Mouse (Mus musculus) heart, embryonic 11.5 days (tissue): ENCODE measurements around the gene Ppm1h. TPM values are rescaled to one million over a fixed set of nuclear protein-coding genes. Genes with fewer than 3 reads are reported as not detected.
"Not testable (repeated sequence)": the region's sequence is repeated elsewhere in the genome, so short reads cannot be mapped to it uniquely, and the experiment has no call there.

ENCODE experiments used
- ATAC-seq: fragments of 200-750 bp; cut with Nextera tagmentation; replicated peaks from 2 replicates; pipeline ENCODE4 v1.8.0; 2017; ENCODE audit warnings: moderate library complexity; ENCODE audit not compliant: insufficient number of reproducible peaks, low FRiP score, low TSS enrichment
- H3K27ac ChIP-seq: fragments of 300-500 bp; sonication (generic); 2 replicates; pipeline ENCODE4 v1.5.1; 2014; ENCODE audit warnings: mild to moderate bottlenecking, low read depth, low read length
- H3K27me3 ChIP-seq: fragments of 300-500 bp; sonication (generic); 2 replicates; pipeline ENCODE4 v1.6.1; 2014; ENCODE audit warnings: mild to moderate bottlenecking, low read length, mixed read lengths; ENCODE audit not compliant: control insufficient read depth, insufficient read depth
- H3K36me3 ChIP-seq: fragments of 300-500 bp; sonication (generic); 2 replicates; pipeline ENCODE4 v1.6.1; 2014; ENCODE audit warnings: mild to moderate bottlenecking, low read length, moderate library complexity, mixed read lengths; ENCODE audit not compliant: control insufficient read depth, insufficient read depth
- H3K4me1 ChIP-seq: fragments of 300-500 bp; sonication (generic); 2 replicates; pipeline ENCODE4 v1.6.1; 2014; ENCODE audit warnings: low read length; ENCODE audit not compliant: control insufficient read depth, insufficient read depth
- H3K4me2 ChIP-seq: fragments of 300-500 bp; sonication (generic); 2 replicates; pipeline ENCODE4 v1.6.1; 2014; ENCODE audit warnings: mild to moderate bottlenecking, moderate library complexity
- H3K4me3 ChIP-seq: fragments of 300-500 bp; sonication (generic); 2 replicates; pipeline ENCODE4 v1.5.1; 2014; ENCODE audit warnings: low read depth, low read length
- H3K9ac ChIP-seq: fragments of 300-500 bp; sonication (generic); 2 replicates; pipeline ENCODE4 v1.6.1; 2014; ENCODE audit warnings: mild to moderate bottlenecking, low read depth, low read length, moderate library complexity
- H3K9me3 ChIP-seq: fragments of 300-500 bp; sonication (generic); replicated peaks from 2 replicates; pipeline ENCODE4 v1.6.1; 2016; ENCODE audit warnings: low read length; ENCODE audit not compliant: control insufficient read depth
- WGBS: fragments of 180-500 bp; shearing (Covaris S2); extraction: QIAGEN DNeasy Blood & Tissue Kit; methylation state at CpG from one replicate; pipeline ENCODE4 v1.1.7; 2014; ENCODE audit not compliant: insufficient replicate concordance; 5-methylcytosine and 5-hydroxymethylcytosine counted together
- polyA plus RNA-seq: library from polyadenylated mRNA; unstranded; fragments of >200 nt; fragmentation: Nextera tagmentation; extraction: Ambion mirVana; gene quantifications from 2 replicates; pipeline ENCODE4 v1.2.1, GENCODE M21; 2014

The Ppm1h gene
- polyA plus RNA-seq, 1 experiment from 2014 or later: 3.9 TPM

DNA sequence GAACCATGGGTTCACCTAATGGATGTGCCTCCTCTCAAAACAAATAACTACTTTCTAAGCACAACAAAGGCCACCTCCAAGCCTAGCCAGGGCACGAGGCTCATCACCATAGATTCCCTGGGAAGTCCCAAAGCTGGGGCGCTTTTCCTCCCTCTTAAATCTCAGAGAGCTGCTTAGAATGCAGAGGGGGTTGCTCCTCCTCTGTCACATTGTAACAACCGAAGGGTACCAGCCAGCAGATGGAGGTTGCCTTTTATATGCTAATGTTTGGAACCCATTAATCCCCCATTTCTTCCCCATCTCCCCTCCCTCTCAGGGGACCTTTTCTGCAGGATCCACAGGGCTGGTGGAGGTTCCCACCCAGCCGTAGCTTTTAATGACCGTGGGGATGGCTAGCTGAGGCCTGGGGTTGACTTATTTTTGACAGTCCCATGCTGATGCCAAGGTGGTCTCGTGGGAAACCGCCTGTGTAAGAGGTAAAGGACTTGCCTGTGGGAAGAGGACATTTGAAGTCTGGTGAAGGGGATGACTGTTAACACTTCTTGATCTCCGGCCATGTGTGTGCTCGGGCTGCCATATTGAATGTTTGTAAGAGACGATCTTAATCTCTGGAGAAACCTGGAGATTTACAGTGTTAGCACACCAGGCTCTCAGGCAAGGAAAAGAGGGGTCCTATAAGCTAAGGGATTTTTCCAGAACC is 253.4 kb downstream of the Ppm1h start:
- 62% methylated on average over 10 of the region's 10 CpGs for WGBS
- H3K27ac ChIP-seq: no peak overlapping the region
- no peaks in the 10 kb centered on the region for H3K36me3 ChIP-seq

DNA sequence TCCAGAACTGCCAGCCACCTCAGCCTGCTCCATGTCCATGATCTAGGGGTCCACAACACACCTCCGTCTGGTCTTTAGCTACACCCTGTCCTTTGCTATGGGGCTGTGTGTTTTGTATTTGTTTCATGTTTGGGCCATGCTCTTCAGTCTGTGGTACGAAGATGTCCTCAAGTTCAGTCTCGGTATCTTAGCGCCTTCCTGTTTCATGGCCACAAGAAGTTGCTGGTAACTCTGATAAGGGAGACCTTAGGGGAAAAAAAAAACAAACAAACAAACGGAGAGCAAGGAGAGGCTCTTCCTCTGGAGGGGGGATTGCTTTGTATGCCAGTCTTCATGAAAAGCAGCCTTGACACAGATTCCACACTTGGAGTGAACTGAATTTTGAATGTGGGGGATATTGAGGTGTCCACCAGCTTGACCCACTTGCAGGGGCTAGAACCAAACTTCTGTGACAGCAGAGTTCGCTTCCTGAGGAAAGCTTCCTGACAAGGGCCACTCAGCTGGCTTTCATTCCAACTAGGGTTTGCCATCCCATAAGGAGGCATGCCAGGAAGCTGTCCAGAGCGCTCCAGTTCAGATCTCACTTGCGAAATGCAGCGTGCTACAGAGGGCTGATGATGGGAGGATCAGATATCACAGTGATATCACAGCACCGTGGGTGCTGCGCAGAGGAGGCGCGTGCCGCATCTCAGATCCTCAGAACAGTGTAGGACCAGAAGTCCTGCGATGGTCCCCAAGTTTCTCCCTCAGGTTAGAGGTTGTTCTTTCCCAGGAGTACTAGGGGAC is 254.7 kb downstream of the Ppm1h start:
- ATAC-seq: no peak
- H3K27ac ChIP-seq: no peak overlapping the region
- no peak overlapping the region for H3K4me2 ChIP-seq
- no peaks in the 10 kb centered on the region for H3K9me3 ChIP-seq
- H3K9ac ChIP-seq: no peak overlapping the region
- H3K4me1 ChIP-seq: peaks cover 30% of the 10 kb centered on the region
- 49% methylated on average over 15 of the region's 15 CpGs for whole genome bisulfite sequencing
- no peak overlapping the region for H3K4me3 ChIP-seq
- no peaks in the 10 kb centered on the region for H3K36me3 ChIP-seq
- no peaks in the 10 kb centered on the region for H3K27me3 ChIP-seq

More for the DNA sequence above, 253.4 kb downstream of the Ppm1h start:
- H3K9ac ChIP-seq: no peak overlapping the region
- no peaks in the 10 kb centered on the region for H3K27me3 ChIP-seq
- no peaks in the 10 kb centered on the region for H3K9me3 ChIP-seq
- peaks cover 30% of the 10 kb centered on the region for H3K4me1 ChIP-seq
- no peak for ATAC-seq
- no peak overlapping the region for H3K4me3 ChIP-seq
- no peak overlapping the region for H3K4me2 ChIP-seq

- ATAC-seq: not testable (repeated sequence)
- WGBS: no CpG with 5 or more reads among the region's 4 CpGs
Observed at GRCm38 (mm10) chr10:122935406-122935805, 256.8 kb downstream of the Ppm1h start.

DNA sequence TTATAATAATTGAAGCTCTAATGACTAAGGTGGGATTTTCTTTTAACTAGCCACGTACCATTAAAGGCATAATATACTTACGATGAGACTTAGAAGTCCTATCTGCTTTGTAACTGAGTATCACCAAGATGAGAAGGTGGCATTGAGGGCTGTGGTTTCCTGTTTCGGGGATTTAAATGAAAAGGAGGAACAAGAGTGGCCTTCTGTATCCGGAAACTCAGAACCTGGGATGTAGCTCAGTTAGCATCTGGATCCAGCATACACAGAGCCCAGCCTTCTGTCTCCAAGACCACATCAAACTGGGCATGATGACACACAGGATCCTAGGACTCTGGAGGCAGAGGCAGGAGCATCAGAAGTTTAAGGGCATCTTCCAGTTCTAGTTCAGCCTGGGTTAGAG is 258.8 kb downstream of the Ppm1h start:
- H3K27ac ChIP-seq, ATAC-seq: not testable (repeated sequence)

More at GRCm38 (mm10) chr10:122935406-122935805, 256.8 kb downstream of the Ppm1h start:
- H3K4me3 ChIP-seq, H3K9me3 ChIP-seq, H3K27ac ChIP-seq, H3K9ac ChIP-seq, H3K4me2 ChIP-seq, H3K27me3 ChIP-seq, H3K36me3 ChIP-seq: not testable (repeated sequence)
- H3K4me1 ChIP-seq: peaks cover 21% of the 10 kb centered on the region

DNA sequence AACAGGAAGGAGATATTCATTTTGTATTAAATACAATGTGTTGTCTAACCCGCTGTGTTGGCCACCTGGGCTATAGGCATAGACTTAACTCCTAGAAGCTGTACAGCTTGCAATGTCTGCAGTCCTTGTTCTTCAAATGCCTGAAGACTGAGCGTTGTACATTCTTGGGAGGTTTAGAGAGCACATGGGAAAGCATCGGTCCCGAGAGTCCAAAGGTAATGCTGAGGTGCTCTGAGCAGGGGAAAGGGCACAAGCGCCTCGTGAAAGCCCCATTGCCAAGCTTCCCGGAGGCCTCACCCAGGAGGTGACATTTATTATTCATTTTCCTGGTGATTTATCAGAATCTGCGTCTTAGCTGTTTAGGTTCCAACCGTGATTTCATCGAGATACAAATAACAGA is 261.0 kb downstream of the Ppm1h start:
- Histone ChIP-seq H3K4me1 (peaks cover 2% of the 10 kb centered on the region; the same call in 1 of the 2 replicates), H3K9ac (no peak overlapping the region), H3K4me3 (no peak overlapping the region), H3K4me2 (no peak overlapping the region), H3K27me3 (no peaks in the 10 kb centered on the region), H3K27ac (no peak overlapping the region), H3K36me3 (no peaks in the 10 kb centered on the region), H3K9me3 (no peaks in the 10 kb centered on the region)
- ATAC-seq: no peak
- 87% methylated on average over 10 of the region's 10 CpGs for WGBS

More for the DNA sequence above, 258.8 kb downstream of the Ppm1h start:
- not testable (repeated sequence) for H3K4me3 ChIP-seq, H3K9me3 ChIP-seq, H3K36me3 ChIP-seq, H3K9ac ChIP-seq, H3K4me2 ChIP-seq, H3K27me3 ChIP-seq
- peaks cover 10% of the 10 kb centered on the region for H3K4me1 ChIP-seq
- WGBS: no CpG with 5 or more reads among the region's 4 CpGs

DNA sequence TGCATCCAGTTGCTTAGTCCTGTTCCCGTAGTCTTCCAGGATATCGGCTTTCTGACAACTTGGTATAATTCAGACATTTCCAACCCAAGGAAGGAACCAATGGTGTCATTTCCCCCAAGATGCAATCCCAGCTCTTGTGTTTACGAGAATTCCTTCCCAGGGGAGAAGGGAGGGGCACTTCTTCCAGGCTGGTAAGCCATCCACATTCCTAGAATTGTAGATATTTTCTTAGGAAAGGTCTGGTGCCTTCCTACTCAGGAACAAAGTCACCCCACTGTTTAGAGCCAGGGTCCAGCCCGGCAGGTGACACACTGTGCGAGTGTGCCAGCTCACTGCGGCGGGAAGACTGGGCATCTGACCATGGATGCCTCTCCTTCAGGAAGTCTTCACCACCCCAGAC is 264.2 kb downstream of the Ppm1h start:
- H3K27me3 ChIP-seq: no peaks in the 10 kb centered on the region
- no peaks in the 10 kb centered on the region for H3K9me3 ChIP-seq
- no peak overlapping the region for H3K4me2 ChIP-seq
- 73% methylated on average over 7 of the region's 7 CpGs for WGBS
- H3K9ac ChIP-seq: no peak overlapping the region
- peaks cover 2% of the 10 kb centered on the region; the same call in 1 of the 2 replicates for H3K4me1 ChIP-seq
- no peak for ATAC-seq
- H3K27ac ChIP-seq: no peak overlapping the region
- H3K4me3 ChIP-seq: no peak overlapping the region
- no peaks in the 10 kb centered on the region for H3K36me3 ChIP-seq

DNA sequence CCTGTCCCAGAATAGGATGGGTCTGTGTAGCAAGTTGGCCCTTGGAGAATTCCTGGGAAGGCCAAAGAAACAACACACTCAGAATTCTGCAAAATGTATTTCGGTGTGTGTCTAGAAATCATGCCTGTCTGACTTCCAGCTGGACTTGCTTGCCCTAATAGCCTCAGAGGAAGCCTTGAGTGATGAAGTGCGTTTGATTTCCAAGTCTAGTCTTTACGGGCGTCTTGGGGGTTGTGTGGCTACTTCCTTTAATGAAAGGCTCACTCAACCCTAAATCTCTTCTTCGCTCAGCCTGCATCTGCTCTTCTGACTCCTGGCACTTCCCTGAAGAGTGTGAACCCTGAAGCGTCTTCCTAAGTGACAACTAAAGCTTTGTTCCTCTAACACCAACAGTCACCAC is 265.3 kb downstream of the Ppm1h start:
- Histone ChIP-seq H3K4me3 (no peak overlapping the region), H3K4me2 (no peak overlapping the region), H3K4me1 (peaks cover 2% of the 10 kb centered on the region; the same call in 1 of the 2 replicates), H3K27ac (no peak overlapping the region), H3K9ac (no peak overlapping the region), H3K9me3 (no peaks in the 10 kb centered on the region), H3K27me3 (no peaks in the 10 kb centered on the region), H3K36me3 (no peaks in the 10 kb centered on the region)
- 50% methylated on average over 6 of the region's 6 CpGs for WGBS
- no peak for ATAC-seq

GRCm38 (mm10) chr10:122944888-122945287 is 266.3 kb downstream of the Ppm1h start:
- H3K4me1 ChIP-seq: peaks cover 2% of the 10 kb centered on the region; the same call in 1 of the 2 replicates
- H3K9me3 ChIP-seq: no peaks in the 10 kb centered on the region
- no peak overlapping the region for H3K9ac ChIP-seq
- ATAC-seq: no peak
- H3K4me3 ChIP-seq: no peak overlapping the region
- H3K36me3 ChIP-seq: no peaks in the 10 kb centered on the region
- H3K4me2 ChIP-seq: no peak overlapping the region
- WGBS: 69% methylated on average over 5 of the region's 5 CpGs
- H3K27me3 ChIP-seq: no peaks in the 10 kb centered on the region
- no peak overlapping the region for H3K27ac ChIP-seq
